Comparison of ENCODE assay signal across 28 mouse cellular contexts in the genomic region with DNA sequence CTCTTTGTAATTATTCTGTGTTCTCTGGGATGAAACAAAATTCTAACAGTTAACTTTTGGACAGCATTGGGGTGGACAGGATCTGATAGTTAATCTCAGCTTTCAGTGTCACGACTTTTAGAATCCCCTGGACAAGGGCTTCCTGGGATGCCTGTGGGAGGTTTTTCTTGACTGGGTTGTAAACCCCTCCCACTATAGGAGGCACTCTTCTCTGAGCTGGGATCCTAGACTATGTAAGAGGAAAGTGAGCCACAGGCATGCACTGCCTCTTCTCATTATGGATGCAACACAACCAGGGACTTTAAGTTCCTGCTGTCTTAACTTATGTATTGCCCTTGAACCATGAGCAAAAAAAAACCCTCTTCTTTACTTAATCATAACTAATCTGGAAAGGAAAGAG. TPM values are rescaled to one million over a fixed set of nuclear protein-coding genes. Genes with fewer than 3 reads are reported as not detected.
"Had no signal": no experiment of that assay in that cellular context is flagged by ENCODE, and none has a peak within 500 bp of the region (broad histone marks: within the 10 kb centered on the region; RNA-seq: fewer than 3 reads in every experiment).

No protein-coding gene starts in this region.

- H3K27me3 ChIP-seq: embryonic facial prominence, embryonic 12.5 days; embryonic facial prominence, embryonic 13.5 days; embryonic facial prominence, embryonic 15.5 days; forebrain, embryonic 12.5 days; forebrain, embryonic 13.5 days; forebrain, embryonic 15.5 days had no signal

- ATAC-seq: forebrain, embryonic 13.5 days; forebrain, embryonic 14.5 days; forebrain, embryonic 15.5 days; forebrain, embryonic 16.5 days; forebrain, postnatal 0 days had no signal

- H3K4me1 ChIP-seq: embryonic facial prominence, embryonic 10.5 days; embryonic facial prominence, embryonic 12.5 days; embryonic facial prominence, embryonic 13.5 days; embryonic facial prominence, embryonic 15.5 days; forebrain, embryonic 10.5 days; forebrain, embryonic 12.5 days; forebrain, embryonic 13.5 days; forebrain, embryonic 15.5 days had no signal

- H3K27ac ChIP-seq: embryonic facial prominence, embryonic 10.5 days; embryonic facial prominence, embryonic 12.5 days; embryonic facial prominence, embryonic 13.5 days; embryonic facial prominence, embryonic 15.5 days; forebrain, embryonic 10.5 days; forebrain, embryonic 12.5 days; forebrain, embryonic 13.5 days; forebrain, embryonic 15.5 days; gastrocnemius, adult 2 months had no signal

- H3K9ac ChIP-seq: embryonic facial prominence, embryonic 12.5 days; embryonic facial prominence, embryonic 13.5 days; embryonic facial prominence, embryonic 15.5 days; forebrain, embryonic 12.5 days; forebrain, embryonic 13.5 days; forebrain, embryonic 15.5 days; forebrain, postnatal 0 days had no signal

- H3K4me3 ChIP-seq: embryonic facial prominence, embryonic 10.5 days; embryonic facial prominence, embryonic 12.5 days; embryonic facial prominence, embryonic 13.5 days; embryonic facial prominence, embryonic 15.5 days; erythroblast, embryonic 14.5 days; forebrain, embryonic 10.5 days; forebrain, embryonic 12.5 days; forebrain, embryonic 13.5 days; forebrain, embryonic 15.5 days; gastrocnemius, adult 2 months had no signal

- DNase-seq: cerebellum, adult 18-20 months; cerebellum, adult 2 months; cerebellum, adult 8-10 months; cerebellum, adult 9-10 months; cerebellum, adult 9-11 months; cerebellum, postnatal 10 days; cerebellum, postnatal 14 days; cerebellum, postnatal 25 days; cerebellum, postnatal 36 days; embryo, embryonic 11 days; forebrain, postnatal 0 days; gastrocnemius, adult 2 months; gastrocnemius, postnatal 10 days; gastrocnemius, postnatal 14 days; gastrocnemius, postnatal 25 days; gastrocnemius, postnatal 36 days; heart, adult 11 months had no signal

- H3K36me3 ChIP-seq: embryonic facial prominence, embryonic 10.5 days; embryonic facial prominence, embryonic 12.5 days; embryonic facial prominence, embryonic 13.5 days; embryonic facial prominence, embryonic 15.5 days; forebrain, embryonic 10.5 days; forebrain, embryonic 12.5 days; forebrain, embryonic 15.5 days had no signal

- H3K4me2 ChIP-seq: embryonic facial prominence, embryonic 12.5 days; embryonic facial prominence, embryonic 13.5 days; embryonic facial prominence, embryonic 15.5 days; forebrain, embryonic 12.5 days; forebrain, embryonic 13.5 days; forebrain, embryonic 15.5 days had no signal

- H3K9me3 ChIP-seq: embryonic facial prominence, embryonic 10.5 days; embryonic facial prominence, embryonic 12.5 days; embryonic facial prominence, embryonic 13.5 days; embryonic facial prominence, embryonic 15.5 days; forebrain, embryonic 10.5 days; forebrain, embryonic 12.5 days; forebrain, embryonic 13.5 days; forebrain, embryonic 15.5 days had no signal

RNA-seq across cellular contexts. Expression of gene 4930452B06Rik, which starts 23.4 kb away (rescaled TPM):
- polyA plus RNA-seq: erythroblast, embryonic 14.5 days had no signal
